Mouse (Mus musculus) embryo, embryonic 11 days (tissue): ENCODE measurements around the gene Siva1.
A peak's percentile ranks its signal among the peaks of the same experiment; 100 is the strongest.

Experiments
- DNase-seq: peaks from one replicate; pipeline ENCODE4 v3.0.0-alpha.2; 2015

Gene Siva1

GRCm38 (mm10) chr12:112625700-112626099, 18.8 kb upstream of the Siva1 start:
- DNase-seq = no peak

GRCm38 (mm10) chr12:112626455-112626854, 18.0 kb upstream of the Siva1 start:
- no peak for DNase-seq

- DNase-seq = no peak
Measured at GRCm38 (mm10) chr12:112627097-112627881, 17.2 kb upstream of the Siva1 start.

GRCm38 (mm10) chr12:112628197-112628596, 16.3 kb upstream of the Siva1 start:
- DNase-seq = no peak

- peak; percentile 84 for DNase-seq
Measured at GRCm38 (mm10) chr12:112628928-112629721, 15.4 kb upstream of the Siva1 start.

GRCm38 (mm10) chr12:112630029-112630428, 14.4 kb upstream of the Siva1 start:
- DNase-seq = no peak

GRCm38 (mm10) chr12:112630796-112631195, 13.7 kb upstream of the Siva1 start:
- DNase-seq = no peak

GRCm38 (mm10) chr12:112631472-112631871, 13.0 kb upstream of the Siva1 start:
- DNase-seq = no peak

GRCm38 (mm10) chr12:112632084-112632777, 12.2 kb upstream of the Siva1 start:
- DNase-seq = no peak

GRCm38 (mm10) chr12:112632907-112633306, 11.6 kb upstream of the Siva1 start:
- no peak for DNase-seq

GRCm38 (mm10) chr12:112633686-112634085, 10.8 kb upstream of the Siva1 start:
- DNase-seq = no peak

GRCm38 (mm10) chr12:112639526-112639925, 5.0 kb upstream of the Siva1 start:
- no peak for DNase-seq

GRCm38 (mm10) chr12:112643126-112643525, 1.4 kb upstream of the Siva1 start:
- DNase-seq = no peak

- DNase-seq = peak; percentile 74
Measured at GRCm38 (mm10) chr12:112644855-112645506, 502 bp downstream of the Siva1 start.

GRCm38 (mm10) chr12:112646139-112646538, 1.7 kb downstream of the Siva1 start:
- DNase-seq = no peak

- no peak for DNase-seq
Measured at GRCm38 (mm10) chr12:112648081-112648480, 3.6 kb downstream of the Siva1 start.

- no peak for DNase-seq
Measured at GRCm38 (mm10) chr12:112651778-112652439, 7.4 kb downstream of the Siva1 start.

GRCm38 (mm10) chr12:112653157-112653824, 8.8 kb downstream of the Siva1 start:
- peak; percentile 90 for DNase-seq

GRCm38 (mm10) chr12:112654076-112654475, 9.6 kb downstream of the Siva1 start:
- no peak for DNase-seq

GRCm38 (mm10) chr12:112658619-112659018, 14.1 kb downstream of the Siva1 start:
- DNase-seq = no peak

- peak; percentile 35 for DNase-seq
Measured at GRCm38 (mm10) chr12:112659109-112659508, 14.6 kb downstream of the Siva1 start.
